Mouse (Mus musculus) retina, embryonic 14.5 days (tissue): Measurements from ENCODE around the gene Setd6.
A peak's percentile ranks its signal among the peaks of the same experiment; 100 is the strongest.

Source experiments
- DNase-seq: peaks from one replicate; pipeline ENCODE4 v3.0.0-alpha.2; 2015; ENCODE audit warnings: low spot score

Gene Setd6

GRCm38 (mm10) chr8:95715676-95716531, at the start of gene Setd6:
TSS of gene Setd6 (plus strand) at chr8:95715881.
- DNase-seq, result peak; percentile 92

GRCm38 (mm10) chr8:95668163-95668958, 47.3 kb upstream of the Setd6 start:
- DNase-seq, result peak; percentile 43

- DNase-seq, result no peak
These were observed 45.7 kb upstream of the Setd6 start for GRCm38 (mm10) chr8:95669967-95670366.

- DNase-seq, result no peak
These were observed 43.8 kb upstream of the Setd6 start for GRCm38 (mm10) chr8:95671861-95672260.

GRCm38 (mm10) chr8:95672811-95673210, 42.9 kb upstream of the Setd6 start:
- no peak for DNase-seq

GRCm38 (mm10) chr8:95676631-95677030, 39.0 kb upstream of the Setd6 start, which contains the start of gene Ndrg4:
TSS of gene Ndrg4 (plus strand) at chr8:95676980.
- DNase-seq, result no peak

- no peak for DNase-seq
These were observed 38.1 kb upstream of the Setd6 start for GRCm38 (mm10) chr8:95677591-95678023.

- DNase-seq, result peak; percentile 56
These were observed 37.6 kb upstream of the Setd6 start for GRCm38 (mm10) chr8:95678024-95678611.

GRCm38 (mm10) chr8:95688073-95688672, 27.5 kb upstream of the Setd6 start:
- DNase-seq, result no peak

- DNase-seq, result no peak
These were observed 24.6 kb upstream of the Setd6 start for GRCm38 (mm10) chr8:95690929-95691541.

GRCm38 (mm10) chr8:95694631-95695030, 21.1 kb upstream of the Setd6 start:
- DNase-seq, result no peak

- no peak for DNase-seq
These were observed 19.0 kb upstream of the Setd6 start for GRCm38 (mm10) chr8:95696661-95697060.

GRCm38 (mm10) chr8:95697128-95697527, 18.6 kb upstream of the Setd6 start:
- peak; percentile 98 for DNase-seq

- DNase-seq, result no peak
These were observed 17.5 kb upstream of the Setd6 start for GRCm38 (mm10) chr8:95698179-95698578.

GRCm38 (mm10) chr8:95700282-95700681, 15.4 kb upstream of the Setd6 start:
- peak; percentile 74 for DNase-seq

- DNase-seq, result no peak
These were observed 13.9 kb upstream of the Setd6 start for GRCm38 (mm10) chr8:95701809-95702208.

GRCm38 (mm10) chr8:95702480-95703446, 12.9 kb upstream of the Setd6 start:
- DNase-seq, result peak; percentile 90

GRCm38 (mm10) chr8:95703461-95704260, 12.0 kb upstream of the Setd6 start:
- DNase-seq, result peak; percentile 69

- DNase-seq, result no peak
These were observed 11.1 kb upstream of the Setd6 start for GRCm38 (mm10) chr8:95704538-95704937.

GRCm38 (mm10) chr8:95709579-95709978, 6.1 kb upstream of the Setd6 start:
- no peak for DNase-seq
